Mouse (Mus musculus): ENCODE data around the gene Gal3st3.

DNA sequence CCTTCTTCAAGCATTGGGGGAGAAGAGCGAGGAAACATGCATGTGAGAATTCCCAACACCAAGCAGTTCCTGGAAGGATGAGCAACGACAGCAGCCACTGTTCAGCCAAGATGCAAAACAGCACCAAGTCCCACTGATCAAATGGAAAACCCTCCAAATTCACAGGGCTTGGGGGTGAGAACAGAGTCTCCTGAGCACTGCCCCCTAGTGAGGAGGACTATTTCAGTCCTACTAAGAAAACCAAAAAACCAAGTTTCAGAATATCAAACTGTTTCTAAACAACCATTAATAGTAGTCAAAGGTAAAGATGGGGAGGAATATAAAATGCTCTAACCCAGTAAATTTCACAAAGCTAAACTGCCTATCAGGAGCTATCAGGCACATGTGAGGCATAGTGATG is 21.6 kb upstream of the Gal3st3 start:
- TF ChIP-seq POLR2A (IDR thresholded peaks at IDR 0.05; ENCODE audit: extremely low read depth, insufficient read depth, low read length) (no peak), CTCF (IDR thresholded peaks at IDR 0.05; ENCODE audit: extremely low read depth, insufficient read depth, low read length) (no peak)
